Mouse (Mus musculus) liver, embryonic 18 days (tissue): Measurements from ENCODE around the gene Oma1. TPM values are rescaled to one million over a fixed set of nuclear protein-coding genes. Genes with fewer than 3 reads are reported as not detected.

Experiments
- polyA plus RNA-seq: library from polyadenylated mRNA; depleted of rRNA; stranded (reverse); fragments of >200 nt; gene quantifications from 2 replicates; pipeline ENCODE4 v1.2.3, GENCODE M21; 2012; rRNA removed

Gene Oma1
- 8.4 and 9.4 TPM in 2 replicates for polyA plus RNA-seq

GRCm38 (mm10) chr4:103313587-103314525 lies at the start of gene Oma1:
Gene Oma1, plus strand, starts transcription at chr4:103313812.

GRCm38 (mm10) chr4:103290763-103291162 lies 22.8 kb upstream of the Oma1 start, which contains the start of gene 4921539E11Rik:
Gene 4921539E11Rik, minus strand, starts transcription at chr4:103290863.

Other genes starting within 250 kb of the Oma1 start
- gene Mier1, start 199.4 kb upstream of the Oma1 start, polyA plus RNA-seq = 12.0 and 12.9 TPM in 2 replicates
- gene Wdr78, start 199.3 kb upstream of the Oma1 start, polyA plus RNA-seq = 0.48 and 0.60 TPM in 2 replicates
- gene Slc35d1, start 98.6 kb upstream of the Oma1 start, polyA plus RNA-seq = 8.2 and 9.5 TPM in 2 replicates
- gene 4921539E11Rik, start 22.9 kb upstream of the Oma1 start, polyA plus RNA-seq = not detected in 2 replicates